Mouse (Mus musculus) gastrocnemius, adult 2 months (tissue): Measurements from ENCODE around the gene Ripply3. TPM values are rescaled to one million over a fixed set of nuclear protein-coding genes. Genes with fewer than 3 reads are reported as not detected.
"Not testable (repeated sequence)": the region's sequence is repeated elsewhere in the genome, so short reads cannot be mapped to it uniquely, and the experiment has no call there.

ENCODE experiments used
- DNase-seq: peaks from one replicate; pipeline ENCODE4 v3.0.0; 2022
- H3K27ac ChIP-seq: fragments of 200-600 bp; 2 replicates; pipeline ENCODE4 v1.8.1; 2022; ENCODE audit warnings: mild to moderate bottlenecking
- H3K4me3 ChIP-seq: fragments of 200-600 bp; 2 replicates; pipeline ENCODE4 v1.8.1; 2022; ENCODE audit warnings: mild to moderate bottlenecking, moderate library complexity
- CTCF ChIP-seq: fragments of 200-600 bp; IDR thresholded peaks from 2 replicates; pipeline ENCODE4 v1.8.1; 2022; ENCODE audit warnings: antibody characterized with exemption, mild to moderate bottlenecking, moderate library complexity
- intact Hi-C: fragments of 180-260 bp; cut with DNase I; formaldehyde crosslinking; loops from one replicate; pipeline ENCODE4 v1.15.1; 2025
- total RNA-seq, 2 experiments: library from RNA; stranded (reverse); gene quantifications; 2 replicates each; pipeline ENCODE4 v1.2.3; 2021

Gene Ripply3
- total RNA-seq, 2 experiments from 2014 or later, result 0.59 to 1.0 TPM

- Histone ChIP-seq H3K4me3 (no peak overlapping the region), H3K27ac (no peak overlapping the region)
- no peak for TF ChIP-seq CTCF
- intact Hi-C loops, result no loop called here
- no peak for DNase-seq
Observed at GRCm38 (mm10) chr16:94320223-94320622, 8.0 kb upstream of the Ripply3 start.

- no peak for DNase-seq
- intact Hi-C loops, result no loop called here
- no peak for TF ChIP-seq CTCF
- Histone ChIP-seq H3K27ac (no peak overlapping the region), H3K4me3 (no peak overlapping the region)
Observed at GRCm38 (mm10) chr16:94323681-94324080, 4.5 kb upstream of the Ripply3 start.

DNA sequence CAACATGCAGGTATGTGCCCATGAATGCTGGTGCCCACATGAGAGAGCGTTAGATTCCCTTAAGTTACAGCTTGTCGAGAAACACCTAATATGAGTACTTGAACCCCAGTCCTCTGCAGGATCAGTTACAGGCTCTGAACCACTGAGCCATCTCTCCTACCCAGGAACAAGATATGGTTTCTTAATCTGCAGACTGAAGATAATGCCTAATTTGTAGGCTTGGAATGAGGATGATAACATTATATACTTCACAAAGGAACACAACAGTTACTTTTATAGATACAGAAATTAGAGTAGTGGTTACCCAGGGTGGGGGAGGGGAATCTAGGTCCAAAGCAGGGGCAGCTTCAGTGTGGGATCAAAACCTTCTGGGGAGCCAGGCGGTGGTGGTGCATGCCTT lies 2.2 kb upstream of the Ripply3 start:
- Histone ChIP-seq H3K4me3 (no peak overlapping the region), H3K27ac (no peak overlapping the region)
- intact Hi-C loops, result no loop called here
- no peak for DNase-seq
- TF ChIP-seq CTCF, result no peak

- Histone ChIP-seq H3K4me3 (peak overlapping the region; percentile 86), H3K27ac (peak overlapping the region; percentile 78)
- DNase-seq, result no peak
- intact Hi-C loops, result no loop called here
- TF ChIP-seq CTCF, result no peak
Observed at GRCm38 (mm10) chr16:94328881-94329867, 954 bp downstream of the Ripply3 start.

DNA sequence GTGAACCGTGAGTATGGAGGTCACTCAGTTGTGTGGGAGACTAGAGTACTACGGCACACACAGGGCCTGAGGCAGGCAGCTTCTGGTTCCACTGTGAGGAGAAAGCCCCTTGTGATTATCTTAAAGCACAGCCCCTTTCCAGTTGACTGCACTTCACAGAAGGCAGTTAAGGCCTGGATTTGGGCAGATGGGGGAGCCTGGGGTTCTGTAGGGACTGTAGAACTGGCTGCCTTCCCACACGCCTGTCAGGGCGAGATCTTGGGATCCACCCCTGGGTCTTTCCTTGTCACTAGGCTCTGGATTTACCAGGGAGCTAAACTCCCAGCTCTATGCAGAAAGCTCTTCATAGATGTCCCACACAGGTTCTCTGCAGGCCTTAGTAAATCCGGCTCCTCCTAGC lies 2.2 kb downstream of the Ripply3 start:
- Histone ChIP-seq H3K4me3 (no peak overlapping the region), H3K27ac (no peak overlapping the region)
- intact Hi-C loops, result no loop called here
- no peak for DNase-seq
- TF ChIP-seq CTCF, result no peak

- no peak for DNase-seq
- intact Hi-C loops, result no loop called here
- Histone ChIP-seq H3K4me3 (no peak overlapping the region), H3K27ac (no peak overlapping the region)
- TF ChIP-seq CTCF, result no peak
Observed at GRCm38 (mm10) chr16:94331233-94331885, 3.1 kb downstream of the Ripply3 start.

DNA sequence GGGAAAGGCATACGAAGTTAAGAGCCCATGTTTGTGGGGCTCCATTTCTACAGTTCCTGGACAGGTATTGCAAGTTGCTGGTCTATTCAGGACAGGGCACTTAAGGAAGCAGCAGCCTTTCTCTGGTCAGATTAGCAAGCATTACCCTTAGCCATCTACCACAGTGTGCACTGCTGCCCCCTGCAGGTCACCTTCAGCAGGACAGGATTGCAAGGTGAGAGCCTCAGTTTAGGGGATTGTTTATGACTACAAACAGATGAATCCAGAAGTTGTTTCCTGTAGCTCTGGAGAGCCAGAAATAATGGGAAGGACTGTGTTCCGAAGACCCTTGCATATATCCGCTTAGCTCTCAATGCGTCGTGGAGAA lies 3.6 kb downstream of the Ripply3 start:
- no peak overlapping the region for H3K4me3 ChIP-seq
- intact Hi-C loops, result loop anchor here (1.0 kb wide), 1 partner anchor 63 kb away; no protein-coding TSS in a partner anchor
- H3K27ac ChIP-seq, result no peak overlapping the region
- peak; percentile 95 for TF ChIP-seq CTCF
- DNase-seq, result peak; percentile 77

- Histone ChIP-seq H3K4me3 (no peak overlapping the region), H3K27ac (no peak overlapping the region)
- intact Hi-C loops, result loop anchor here (2.0 kb wide), 1 partner anchor 35 kb away; no protein-coding TSS in a partner anchor
- no peak for TF ChIP-seq CTCF
- no peak for DNase-seq
Observed at GRCm38 (mm10) chr16:94335656-94336055, 7.4 kb downstream of the Ripply3 start.

DNA sequence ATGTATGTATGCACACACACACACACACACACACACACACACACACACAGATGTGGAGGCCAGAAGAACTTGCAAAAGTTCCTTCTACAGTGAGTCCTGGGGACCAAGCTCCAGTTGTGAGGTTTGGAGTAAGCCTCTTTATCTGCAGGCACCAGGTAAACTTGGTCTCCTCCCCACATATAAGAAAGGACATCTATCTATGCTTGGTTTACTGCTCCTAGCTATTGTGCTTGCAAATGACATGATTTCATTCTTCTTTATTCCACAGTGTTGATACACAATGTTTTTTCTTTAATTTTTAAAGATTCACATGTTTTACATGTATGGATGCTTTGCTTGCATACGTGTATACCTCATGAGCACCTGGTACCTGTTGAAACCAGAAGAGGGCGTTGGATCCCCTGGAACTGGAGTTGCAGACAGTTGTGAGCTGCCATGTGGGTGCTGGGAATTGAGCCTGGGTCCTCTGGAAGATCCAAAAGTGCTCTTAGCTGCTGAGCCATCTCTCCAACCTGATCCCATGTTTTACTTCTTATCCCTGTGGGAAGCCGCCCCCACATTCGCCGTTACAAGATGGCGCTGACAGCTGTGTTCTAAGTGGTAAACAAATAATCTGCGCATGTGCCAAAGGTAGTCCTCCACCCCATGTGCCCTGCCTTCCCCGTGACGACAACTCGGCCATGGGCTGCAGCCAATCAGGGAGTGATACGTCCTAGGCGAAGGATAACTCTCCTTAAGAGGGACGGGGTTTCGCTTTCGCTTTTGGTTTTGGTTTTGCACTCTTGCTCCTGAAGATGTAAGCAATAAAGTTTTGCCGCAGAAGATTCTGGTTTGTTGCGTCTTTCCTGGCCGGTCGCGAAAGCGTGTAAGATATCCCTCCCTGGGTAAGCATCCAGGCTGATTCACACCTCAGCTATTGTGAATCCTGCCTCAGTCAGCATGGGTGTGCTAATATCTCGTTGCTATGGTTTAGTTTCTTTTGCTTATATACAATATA lies 11.2 kb downstream of the Ripply3 start:
- intact Hi-C loops, result not testable (repeated sequence)

GRCm38 (mm10) chr16:94345733-94346132 lies 17.5 kb downstream of the Ripply3 start:
- H3K27ac ChIP-seq, result no peak overlapping the region
- no peak for TF ChIP-seq CTCF
- intact Hi-C loops, result no loop called here
- no peak overlapping the region for H3K4me3 ChIP-seq
- no peak for DNase-seq

More for the DNA sequence above, 11.2 kb downstream of the Ripply3 start:
- not testable (repeated sequence) for H3K27ac ChIP-seq, DNase-seq, H3K4me3 ChIP-seq

DNA sequence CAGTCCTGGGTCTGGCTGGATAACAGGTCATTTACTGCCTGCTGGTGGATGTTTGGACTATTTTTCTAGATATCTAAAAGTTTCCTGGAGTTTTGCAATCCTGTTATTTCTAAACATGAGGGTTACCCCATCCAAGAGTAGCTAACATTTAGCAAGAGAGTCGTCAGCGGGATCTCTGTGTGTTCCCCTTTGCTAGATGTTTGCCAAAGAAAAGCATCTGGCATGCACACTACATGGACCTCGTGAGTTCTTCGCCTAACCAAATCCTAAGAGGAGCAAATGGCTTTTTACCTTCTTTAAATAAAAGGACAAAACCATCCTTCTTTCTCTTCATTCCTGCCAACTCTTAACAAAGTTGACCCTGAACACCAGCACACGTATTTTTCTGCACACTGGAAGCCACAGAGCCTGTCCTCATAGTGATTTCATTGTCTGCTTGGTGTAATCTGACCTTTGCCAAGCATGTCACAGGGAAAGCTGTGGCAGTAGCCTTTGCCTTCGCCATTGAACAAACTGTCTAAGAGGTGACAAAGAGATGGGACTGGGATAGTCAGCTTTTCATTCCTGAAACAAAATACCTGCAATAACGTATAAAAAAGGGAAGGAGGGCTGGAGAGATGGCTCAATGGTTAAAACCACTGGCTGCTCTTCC lies 19.0 kb downstream of the Ripply3 start:
- TF ChIP-seq CTCF, result no peak
- H3K4me3 ChIP-seq, result no peak overlapping the region
- no peak overlapping the region for H3K27ac ChIP-seq
- no peak for DNase-seq
- intact Hi-C loops, result no loop called here

GRCm38 (mm10) chr16:94348779-94349178 lies 20.6 kb downstream of the Ripply3 start:
- H3K4me3 ChIP-seq, result no peak overlapping the region
- intact Hi-C loops, result no loop called here
- no peak overlapping the region for H3K27ac ChIP-seq
- no peak for TF ChIP-seq CTCF
- peak; percentile 49 for DNase-seq
